Mouse (Mus musculus) embryonic fibroblast, embryonic 13.5 days (primary cell): Measurements from ENCODE around the gene Gsdma.

Source experiments
- CTCF ChIP-seq: IDR thresholded peaks from 2 replicates; pipeline ENCODE4 v1.5.1; 2011; ENCODE audit warnings: mild to moderate bottlenecking, control low read depth, low read length, moderate library complexity, borderline replicate concordance; ENCODE audit not compliant: insufficient read depth
- POLR2A ChIP-seq: IDR thresholded peaks from 2 replicates; pipeline ENCODE4 v1.6.1; 2011; ENCODE audit warnings: low read depth, mild to moderate bottlenecking, control low read depth, low read length, moderate library complexity

GRCm38 (mm10) chr11:98699911-98700310 is 35.8 kb downstream of the Gsdma start:
- TF ChIP-seq CTCF (peak; percentile 67), POLR2A (no peak)
